25 mouse cellular contexts compared by ENCODE assay signal in genomic region chr10:73947799-73948198, GRCm38 (mm10).
"Had no signal": no experiment of that assay in that cellular context is flagged by ENCODE, and none has a peak within 500 bp of the region (broad histone marks: within the 10 kb centered on the region; RNA-seq: fewer than 3 reads in every experiment).

No protein-coding gene starts in this region.

- H3K27ac ChIP-seq: heart, adult 2 months; heart, embryonic 13.5 days; heart, embryonic 15.5 days; hindbrain, embryonic 13.5 days; hindbrain, embryonic 15.5 days; hindbrain, postnatal 0 days; kidney, embryonic 15.5 days; kidney, postnatal 0 days; limb, embryonic 13.5 days; limb, embryonic 15.5 days had no signal

- H3K27me3 ChIP-seq: heart, embryonic 13.5 days; heart, embryonic 15.5 days; hindbrain, embryonic 13.5 days; hindbrain, embryonic 15.5 days; kidney, embryonic 15.5 days; limb, embryonic 13.5 days; limb, embryonic 15.5 days had no signal

- H3K9me3 ChIP-seq: heart, embryonic 13.5 days; heart, embryonic 15.5 days; hindbrain, embryonic 13.5 days; hindbrain, embryonic 15.5 days; kidney, embryonic 15.5 days; limb, embryonic 13.5 days; limb, embryonic 15.5 days had no signal

- H3K36me3 ChIP-seq: heart, embryonic 13.5 days; heart, embryonic 15.5 days; hindbrain, embryonic 13.5 days; hindbrain, embryonic 15.5 days; kidney, embryonic 15.5 days; limb, embryonic 13.5 days; limb, embryonic 15.5 days had no signal

- H3K4me2 ChIP-seq: heart, embryonic 11.5 days; heart, embryonic 13.5 days; heart, embryonic 15.5 days; hindbrain, embryonic 13.5 days; hindbrain, embryonic 15.5 days; kidney, embryonic 15.5 days; limb, embryonic 13.5 days; limb, embryonic 15.5 days had no signal

- H3K4me3 ChIP-seq: heart, adult 2 months; heart, embryonic 13.5 days; heart, embryonic 15.5 days; hindbrain, embryonic 13.5 days; hindbrain, embryonic 15.5 days; kidney, embryonic 15.5 days; limb, embryonic 13.5 days; limb, embryonic 15.5 days had no signal

- DNase-seq: gastrocnemius, postnatal 14 days; gastrocnemius, postnatal 36 days; heart, adult 11 months; heart, adult 2 months; heart, postnatal 14 days; heart, postnatal 36 days; kidney, adult 11 months; kidney, adult 2 months; kidney, adult 9 months; kidney, postnatal 14 days; kidney, postnatal 36 days; layer of hippocampus, adult 9-11 months; layer of hippocampus, postnatal 36 days; left cerebral cortex, postnatal 4 days had no signal

- H3K9ac ChIP-seq: heart, embryonic 13.5 days; heart, embryonic 15.5 days; hindbrain, embryonic 13.5 days; hindbrain, embryonic 15.5 days; kidney, embryonic 15.5 days; limb, embryonic 13.5 days; limb, embryonic 15.5 days had no signal

- ATAC-seq: hindbrain, postnatal 0 days; intestine, embryonic 16.5 days had no signal

- H3K4me1 ChIP-seq: heart, embryonic 13.5 days; heart, embryonic 15.5 days; hindbrain, embryonic 13.5 days; hindbrain, embryonic 15.5 days; kidney, embryonic 15.5 days; limb, embryonic 13.5 days; limb, embryonic 15.5 days had no signal
